Mouse (Mus musculus) left cerebral cortex, adult 11 months (tissue): Measurements from ENCODE around the gene Dock11.

Experiments
- DNase-seq: peaks from one replicate; pipeline ENCODE4 v3.0.0; 2022; ENCODE audit warnings: low spot score

Gene Dock11

DNA sequence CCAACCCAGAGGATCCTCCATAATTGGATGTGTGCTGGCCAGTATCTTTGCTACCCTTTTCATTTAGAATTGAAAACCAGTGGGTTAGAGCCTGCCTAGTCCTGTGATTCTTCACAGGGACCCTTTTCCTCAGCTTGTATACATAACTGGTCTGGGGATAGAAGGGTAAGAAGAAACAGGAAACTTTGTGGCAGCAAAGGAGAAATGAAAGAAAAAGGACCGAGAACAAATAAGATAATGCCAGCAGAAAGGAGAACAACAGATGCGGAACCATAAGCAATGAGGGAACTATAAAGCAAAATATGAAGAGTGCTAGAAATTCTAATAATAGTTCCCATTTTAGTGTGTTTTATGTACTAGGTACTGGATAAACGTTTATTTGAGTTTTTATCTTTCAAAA is 212.7 kb downstream of the Dock11 start:
- no peak for DNase-seq

DNA sequence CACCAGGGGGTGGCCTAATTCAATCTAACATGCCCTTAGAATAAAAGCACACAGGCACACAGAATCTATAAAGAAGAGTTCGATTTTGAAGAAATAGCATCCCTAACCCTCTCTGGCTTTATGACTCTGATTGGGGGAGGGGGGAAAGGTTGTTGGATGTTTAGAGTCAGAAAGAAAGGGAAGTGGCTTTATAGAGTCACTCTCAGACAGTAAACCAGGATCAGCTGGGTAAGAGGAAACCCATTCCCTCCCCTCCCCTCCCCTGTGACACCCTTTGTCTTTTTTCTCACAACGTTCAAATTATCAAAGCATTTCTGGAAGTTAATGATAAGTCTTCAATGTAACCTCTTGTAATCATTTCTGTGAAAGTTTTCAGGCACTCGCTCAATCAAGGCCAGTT is 220.0 kb downstream of the Dock11 start:
- no peak for DNase-seq

GRCm38 (mm10) chrX:36111622-36112421 is 223.2 kb downstream of the Dock11 start, which contains the start of gene Il13ra1:
TSS of gene Il13ra1 (plus strand) at chrX:36112110.
- DNase-seq: no peak

- DNase-seq: no peak
These were observed 223.8 kb downstream of the Dock11 start for GRCm38 (mm10) chrX:36112422-36112750.

GRCm38 (mm10) chrX:36115171-36115570 is 226.5 kb downstream of the Dock11 start:
- DNase-seq: no peak
